Mouse (Mus musculus) MEL (cell line): ENCODE measurements around the gene Rasl10a. TPM values are rescaled to one million over a fixed set of nuclear protein-coding genes. Genes with fewer than 3 reads are reported as not detected.

Experiments used
- DNase-seq: peaks from one replicate; pipeline ENCODE4 v3.0.0; 2011; ENCODE audit warnings: low read depth, low spot score
- H3K27ac ChIP-seq: 2 replicates; pipeline ENCODE4 v1.5.1; 2012; ENCODE audit warnings: low read depth, mild to moderate bottlenecking, control low read depth, low read length, moderate library complexity; ENCODE audit not compliant: control insufficient read depth
- H3K27me3 ChIP-seq, 2 experiments: fragments of 150-350 bp in 1 of 2; sonication (generic) in 1 of 2; 2 replicates each; pipeline ENCODE4 v1.6.1; 2012; ENCODE audit warnings: low read length in 2 of 2, mild to moderate bottlenecking in 2 of 2, improper control_type of control experiment in 1 of 2, moderate library complexity in 1 of 2; ENCODE audit not compliant: insufficient read depth in 2 of 2, control insufficient read depth in 1 of 2
- H3K36me3 ChIP-seq, 2 experiments: 2 replicates each; pipeline ENCODE4 v1.6.1; 2012 to 2014; ENCODE audit warnings: low read length in 2 of 2, improper control_type of control experiment in 1 of 2, inconsistent platforms in 1 of 2, mild to moderate bottlenecking in 1 of 2; ENCODE audit not compliant: insufficient read depth in 2 of 2, control insufficient read depth in 1 of 2
- H3K4me1 ChIP-seq, 2 experiments: fragments of 150-350 bp in 1 of 2; sonication (generic) in 1 of 2; 2 replicates each; pipeline ENCODE4 v1.6.1; 2012; ENCODE audit warnings: low read length in 2 of 2, improper control_type of control experiment in 1 of 2, mild to moderate bottlenecking in 1 of 2; ENCODE audit not compliant: insufficient read depth in 2 of 2, control insufficient read depth in 1 of 2
- H3K4me3 ChIP-seq, 2 experiments: fragments of 150-350 bp in 1 of 2; sonication (generic) in 1 of 2; 2 replicates each; pipeline ENCODE4 v1.5.1; 2012; ENCODE audit warnings: low read depth in 2 of 2, low read length in 2 of 2, mild to moderate bottlenecking in 2 of 2, moderate library complexity in 2 of 2, control low read depth in 1 of 2, improper control_type of control experiment in 1 of 2; ENCODE audit not compliant: control insufficient read depth in 1 of 2, insufficient read depth in 1 of 2
- H3K79me2 ChIP-seq: 2 replicates; pipeline ENCODE4 v1.6.1; 2012; ENCODE audit warnings: mild to moderate bottlenecking, low read length, moderate library complexity; ENCODE audit not compliant: control insufficient read depth, poor library complexity, insufficient read depth
- H3K9ac ChIP-seq: 2 replicates; pipeline ENCODE4 v1.6.1; 2012; ENCODE audit warnings: low read depth, mild to moderate bottlenecking, control low read depth, low read length, moderate library complexity; ENCODE audit not compliant: control insufficient read depth, poor library complexity, severe bottlenecking
- H3K9me3 ChIP-seq: fragments of 150-350 bp; sonication (generic); replicated peaks from 2 replicates; pipeline ENCODE4 v1.6.1; 2012; ENCODE audit warnings: mild to moderate bottlenecking, low read length, improper control_type of control experiment, moderate library complexity; ENCODE audit not compliant: insufficient read depth
- BHLHE40 ChIP-seq: IDR thresholded peaks from 2 replicates; pipeline ENCODE4 v1.6.1; 2012; ENCODE audit warnings: low read depth, mild to moderate bottlenecking, inconsistent platforms, low read length, improper control_type of control experiment, borderline replicate concordance
- CHD2 ChIP-seq: IDR thresholded peaks from 2 replicates; pipeline ENCODE4 v1.6.1; 2011; ENCODE audit warnings: low read length, improper control_type of control experiment
- E2F4 ChIP-seq: IDR thresholded peaks from 2 replicates; pipeline ENCODE4 v1.6.1; 2011; ENCODE audit warnings: low read depth, low read length, improper control_type of control experiment, borderline replicate concordance
- EP300 ChIP-seq, 2 experiments: IDR thresholded peaks; 2 replicates each; pipeline ENCODE4 v1.6.1; 2011; ENCODE audit warnings: improper control_type of control experiment in 2 of 2, low read length in 2 of 2, low read depth in 1 of 2, mild to moderate bottlenecking in 1 of 2
- JUND ChIP-seq: IDR thresholded peaks from 2 replicates; pipeline ENCODE4 v1.6.1; 2011; ENCODE audit warnings: low read depth, mild to moderate bottlenecking, improper control_type of control experiment, low read length
- KAT2A ChIP-seq: conservative IDR thresholded peaks from 2 replicates; pipeline ENCODE4 v1.6.1; 2012; ENCODE audit warnings: low read depth, low read length, improper control_type of control experiment, inconsistent platforms
- MAX ChIP-seq: IDR thresholded peaks from 2 replicates; pipeline ENCODE4 v1.6.1; 2011; ENCODE audit warnings: low read length, improper control_type of control experiment
- MYC ChIP-seq: IDR thresholded peaks from 2 replicates; pipeline ENCODE4 v1.6.1; 2011; ENCODE audit warnings: low read depth, mild to moderate bottlenecking, low read length, improper control_type of control experiment, moderate library complexity
- NELFE ChIP-seq: IDR thresholded peaks from 2 replicates; pipeline ENCODE4 v1.6.1; 2011; ENCODE audit warnings: low read depth, low read length, improper control_type of control experiment
- TCF12 ChIP-seq: IDR thresholded peaks from 2 replicates; pipeline ENCODE4 v1.6.1; 2014; ENCODE audit warnings: low read depth, mild to moderate bottlenecking, inconsistent platforms, low read length, improper control_type of control experiment, moderate library complexity
- USF2 ChIP-seq, 2 experiments: IDR thresholded peaks; 2 replicates each; pipeline ENCODE4 v1.6.1; 2011 to 2012; ENCODE audit warnings: improper control_type of control experiment in 2 of 2, low read length in 2 of 2, borderline replicate concordance in 1 of 2, inconsistent platforms in 1 of 2, low read depth in 1 of 2, mild to moderate bottlenecking in 1 of 2; ENCODE audit not compliant: insufficient read depth in 1 of 2
- ZKSCAN1 ChIP-seq: IDR thresholded peaks from 2 replicates; pipeline ENCODE4 v1.6.1; 2012; ENCODE audit warnings: low read depth, mild to moderate bottlenecking, inconsistent platforms, low read length, improper control_type of control experiment, moderate library complexity
- polyA plus RNA-seq, 2 experiments: library from polyadenylated mRNA; stranded (reverse) in 1 of 2; unstranded in 1 of 2; fragments of >175 nt in 1 of 2; fragments of >200 nt in 1 of 2; gene quantifications; 2 replicates each; pipeline versions ENCODE4 v1.2.1 to v1.2.4; 2012; ENCODE audit warnings: low replicate concordance in 2 of 2, low read depth in 1 of 2; ENCODE audit not compliant: insufficient read length in 2 of 2, insufficient read depth in 1 of 2, missing spikeins in 1 of 2
- total RNA-seq: library from RNA; depleted of rRNA; stranded (reverse); fragments of 300-350 nt; gene quantifications from 2 replicates; pipeline ENCODE4 v1.2.3, GENCODE M21; 2012

The Rasl10a gene
- total and polyA plus RNA-seq, 3 experiments = 0.23 to 1.3 TPM; not detected in 1

GRCm38 (mm10) chr11:5009354-5010074 lies 48.4 kb upstream of the Rasl10a start (continued):
- no peak for TF ChIP-seq CHD2
- TF ChIP-seq MYC = peak; percentile 58; the same call in 1 of the 2 replicates
- no peak for TF ChIP-seq BHLHE40

- no peak for DNase-seq
- Histone ChIP-seq H3K9ac (peak overlapping the region; percentile 31; the same call in 1 of the 2 replicates), H3K4me3 (no peak overlapping the region), H3K27me3 (no peaks in the 10 kb centered on the region), H3K79me2 (peaks cover 1% of the 10 kb centered on the region; the same call in 1 of the 2 replicates), H3K4me1 (peaks cover 40 to 41% of the 10 kb centered on the region in 2 experiments), H3K9me3 (no peaks in the 10 kb centered on the region), H3K36me3 (peaks cover 22 to 51% of the 10 kb centered on the region in 2 experiments), H3K27ac (peak overlapping the region; percentile 88)
- TF ChIP-seq EP300 (IDR thresholded peaks at IDR 0.05; ENCODE audit: low read depth in 1 of 2, low read length in 2 of 2) (no peak; a peak in 1 of 4 replicates), NELFE (no peak), TCF12 (0 out of 2 replicates have a peak, but pooled peaks have one; percentile 2), MAX (peak; percentile 56; the same call in 1 of the 2 replicates), CHD2 (no peak), USF2 (IDR thresholded peaks at IDR 0.05; ENCODE audit: borderline replicate concordance in 1 of 2, insufficient read depth in 1 of 2, low read depth in 1 of 2, low read length in 2 of 2) (no peak)
Measured at GRCm38 (mm10) chr11:5010205-5010604, 47.7 kb upstream of the Rasl10a start.

GRCm38 (mm10) chr11:5011480-5011879 lies 46.4 kb upstream of the Rasl10a start:
- no peak overlapping the region for H3K27ac ChIP-seq
- TF ChIP-seq EP300 (IDR thresholded peaks at IDR 0.05; ENCODE audit: low read depth in 1 of 2, low read length in 2 of 2) (no peak), BHLHE40 (no peak), ZKSCAN1 (no peak), E2F4 (no peak), JUND (no peak), KAT2A (no peak)
- H3K9me3 ChIP-seq = no peaks in the 10 kb centered on the region
- peaks cover 29 to 30% of the 10 kb centered on the region in 2 experiments for H3K4me1 ChIP-seq
- no peak for DNase-seq
- H3K4me3 ChIP-seq = no peak overlapping the region
- H3K36me3 ChIP-seq = peaks cover 22 to 38% of the 10 kb centered on the region in 2 experiments
- H3K79me2 ChIP-seq = no peaks in the 10 kb centered on the region
- no peak overlapping the region for H3K9ac ChIP-seq
- H3K27me3 ChIP-seq = no peaks in the 10 kb centered on the region
